Mouse (Mus musculus) liver, embryonic 14.5 days (tissue): ENCODE results near the gene Cntnap5c.

Experiments used
- CTCF ChIP-seq: IDR thresholded peaks from 2 replicates; pipeline ENCODE4 v1.5.1; 2016; ENCODE audit warnings: antibody characterized with exemption, low read depth, control low read depth
- EP300 ChIP-seq: IDR thresholded peaks from 2 replicates; pipeline ENCODE4 v1.6.1; 2016; ENCODE audit warnings: antibody characterized with exemption, low read depth

DNA sequence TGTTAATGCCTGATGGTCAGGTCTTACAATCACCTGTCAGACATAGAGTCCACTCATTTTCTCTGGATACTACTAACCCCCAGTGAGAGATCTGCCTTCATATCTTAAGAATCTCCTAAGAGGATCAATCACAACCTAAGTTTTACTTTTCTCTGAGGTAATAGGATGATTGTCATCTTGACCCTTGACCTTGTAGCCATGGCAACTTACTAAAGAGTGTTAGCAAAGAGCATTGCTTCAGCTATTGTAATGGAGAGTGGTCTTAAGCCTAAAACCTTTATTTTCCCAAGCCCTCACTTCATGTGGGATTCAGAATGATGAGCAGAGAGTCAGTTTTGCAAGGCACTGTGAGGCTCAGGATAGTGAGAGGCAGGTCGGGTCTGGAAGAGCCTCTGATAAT, 227.1 kb downstream of the Cntnap5c start:
- TF ChIP-seq CTCF = no peak
- no peak for TF ChIP-seq EP300
